Mouse (Mus musculus): ENCODE measurements around the gene Ado.

Ado gene

DNA sequence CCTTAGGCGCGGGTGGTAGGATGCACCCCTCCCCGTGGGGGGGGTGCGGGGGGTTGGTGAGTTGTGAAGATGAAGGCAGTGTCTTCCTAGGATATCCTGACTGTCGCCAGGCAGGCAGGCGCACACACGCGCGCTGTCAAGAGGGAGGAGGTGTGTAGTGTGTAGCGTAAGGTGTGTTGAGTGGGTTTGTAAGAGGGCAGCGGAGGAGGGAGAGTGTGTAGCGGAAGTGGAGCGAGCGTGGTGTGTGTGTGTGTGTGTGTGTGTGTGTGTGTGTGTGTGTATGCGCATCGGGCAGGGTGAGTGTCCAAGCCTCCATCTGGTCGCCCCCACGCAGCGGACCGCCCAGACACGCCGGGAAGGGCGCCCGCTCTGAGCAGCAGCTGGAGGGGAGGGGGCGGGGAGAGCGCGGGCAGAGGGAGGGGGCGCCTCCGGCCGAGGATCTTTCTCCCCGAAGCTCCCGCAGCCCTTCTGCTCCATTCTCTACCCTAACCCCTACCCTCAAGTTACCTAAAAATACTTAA, 12.1 kb downstream of the Ado start:
- DNase-seq (ENCODE audit: low read depth): peak; percentile 77

GRCm38 (mm10) chr10:67535972-67536371, 12.8 kb downstream of the Ado start:
- DNase-seq (ENCODE audit: low read depth): peak; percentile 78

DNA sequence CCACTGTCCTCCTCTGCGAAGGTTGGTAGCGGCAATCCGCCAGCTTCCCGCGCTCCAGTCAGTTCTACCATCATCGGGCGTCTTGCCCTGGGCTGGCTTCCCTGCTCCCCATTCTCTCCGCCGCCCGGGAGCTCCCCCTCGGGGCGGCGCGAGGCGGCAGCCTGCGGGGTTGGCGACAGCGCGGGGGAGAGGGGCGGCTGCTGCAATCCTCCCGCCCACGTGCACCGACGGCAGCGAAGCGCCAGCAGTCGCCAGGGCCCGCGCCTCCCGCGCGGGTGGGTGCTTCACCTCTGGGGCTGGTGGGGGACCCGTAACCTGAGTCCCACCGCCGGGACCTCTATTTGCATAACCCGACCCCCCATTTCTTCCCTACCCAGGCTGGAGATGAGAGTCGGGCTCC, 13.5 kb downstream of the Ado start, which contains the start of gene Egr2:
Egr2 (plus strand) TSS at position 220 of the 400 bp plus-strand sequence.
- DNase-seq (ENCODE audit: low read depth): peak; percentile 64

DNA sequence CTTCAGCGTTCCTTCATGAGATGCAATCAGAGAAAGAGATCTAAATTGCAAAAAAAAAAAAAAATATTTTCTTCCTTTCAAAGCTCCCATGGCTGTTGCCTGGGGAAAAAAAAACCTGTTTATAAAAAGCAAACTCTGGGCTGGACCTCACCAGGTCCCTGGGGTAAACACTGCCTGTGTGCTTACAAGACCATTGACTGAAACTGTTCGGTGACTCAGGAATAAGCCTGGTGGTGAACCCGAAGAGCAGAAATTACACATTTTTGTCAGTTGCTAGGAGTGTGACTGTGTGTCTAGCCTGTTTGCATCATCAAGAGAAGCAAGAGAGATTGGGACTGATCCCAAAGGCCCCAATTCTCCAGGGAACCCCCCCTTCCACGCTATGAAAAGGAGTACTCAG, 19.0 kb downstream of the Ado start:
- no peak for DNase-seq (ENCODE audit: low read depth)

DNA sequence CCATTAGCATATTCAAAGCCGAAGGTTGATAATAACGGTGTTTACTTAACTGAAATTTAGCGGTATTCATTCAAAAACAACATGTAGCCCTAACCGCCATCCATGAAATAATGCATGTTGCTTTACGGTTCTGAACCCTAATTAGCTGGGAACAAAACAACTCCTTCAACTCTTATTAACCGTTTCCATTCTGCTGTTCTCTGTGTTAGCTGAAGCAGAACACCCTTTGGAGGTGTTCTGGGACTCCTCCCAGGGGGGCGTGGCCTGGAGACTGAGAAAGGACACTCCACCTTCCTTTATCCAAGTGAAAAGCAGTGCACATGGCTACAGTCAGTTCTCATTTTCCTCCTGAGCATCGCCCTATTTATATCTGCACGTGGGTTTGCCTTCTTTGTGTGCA, 22.3 kb downstream of the Ado start:
- DNase-seq (ENCODE audit: low read depth): no peak

- DNase-seq (ENCODE audit: low read depth): no peak
Measured at GRCm38 (mm10) chr10:67524694-67525093, 24.1 kb downstream of the Ado start.

DNA sequence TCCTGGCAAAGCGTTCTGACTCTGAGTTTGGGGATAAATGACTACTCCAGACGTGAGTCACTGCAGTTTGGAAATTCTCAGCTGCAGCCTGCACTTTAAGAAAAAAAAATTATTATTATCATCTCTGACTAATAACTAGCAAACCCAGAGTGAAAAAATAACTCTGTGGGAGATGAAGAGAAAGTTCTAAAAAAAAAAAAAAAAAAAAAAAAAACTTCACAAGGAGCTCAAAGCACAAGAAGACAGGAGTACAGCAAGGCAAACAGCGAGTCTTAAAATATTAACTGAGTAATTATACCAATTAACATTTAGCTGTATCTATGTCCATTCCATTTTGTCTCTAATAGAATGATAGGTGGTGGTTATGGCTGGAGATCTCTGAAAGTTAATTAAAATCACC, 24.6 kb downstream of the Ado start:
- no peak for DNase-seq (ENCODE audit: low read depth)

- DNase-seq (ENCODE audit: low read depth): no peak
Measured at GRCm38 (mm10) chr10:67518733-67519132, 30.0 kb downstream of the Ado start.

GRCm38 (mm10) chr10:67512871-67513270, 35.9 kb downstream of the Ado start:
- no peak for DNase-seq (ENCODE audit: low read depth)

- peak; percentile 48 for DNase-seq (ENCODE audit: low read depth)
Measured at GRCm38 (mm10) chr10:67512211-67512610, 36.5 kb downstream of the Ado start.

GRCm38 (mm10) chr10:67505248-67505647, 43.5 kb downstream of the Ado start:
- DNase-seq (ENCODE audit: low read depth): no peak

- no peak for DNase-seq (ENCODE audit: low read depth)
Measured at GRCm38 (mm10) chr10:67504046-67504445, 44.7 kb downstream of the Ado start.

GRCm38 (mm10) chr10:67503320-67503995, 45.3 kb downstream of the Ado start:
- DNase-seq (ENCODE audit: low read depth): peak; percentile 65

DNA sequence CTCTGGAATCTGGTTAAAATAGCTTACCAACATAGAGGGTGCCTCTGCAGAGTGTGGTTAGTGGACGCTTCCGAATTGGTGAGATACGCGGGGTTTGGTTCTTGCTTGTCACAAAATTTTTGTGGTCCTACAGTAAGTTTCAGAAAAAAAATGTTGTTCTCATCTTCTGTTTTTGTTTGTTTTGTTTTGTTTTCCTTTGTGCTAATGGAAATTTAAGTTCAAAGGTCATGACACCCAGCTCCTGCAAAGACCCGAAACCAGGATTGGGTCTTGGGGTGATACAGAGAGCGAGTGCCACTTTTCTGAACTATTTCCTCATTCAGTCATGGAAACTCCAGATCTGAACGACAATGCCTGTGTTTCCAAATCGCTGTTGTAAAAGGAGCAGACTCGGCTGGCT, 50.8 kb downstream of the Ado start:
- peak; percentile 22 for DNase-seq (ENCODE audit: low read depth)

DNA sequence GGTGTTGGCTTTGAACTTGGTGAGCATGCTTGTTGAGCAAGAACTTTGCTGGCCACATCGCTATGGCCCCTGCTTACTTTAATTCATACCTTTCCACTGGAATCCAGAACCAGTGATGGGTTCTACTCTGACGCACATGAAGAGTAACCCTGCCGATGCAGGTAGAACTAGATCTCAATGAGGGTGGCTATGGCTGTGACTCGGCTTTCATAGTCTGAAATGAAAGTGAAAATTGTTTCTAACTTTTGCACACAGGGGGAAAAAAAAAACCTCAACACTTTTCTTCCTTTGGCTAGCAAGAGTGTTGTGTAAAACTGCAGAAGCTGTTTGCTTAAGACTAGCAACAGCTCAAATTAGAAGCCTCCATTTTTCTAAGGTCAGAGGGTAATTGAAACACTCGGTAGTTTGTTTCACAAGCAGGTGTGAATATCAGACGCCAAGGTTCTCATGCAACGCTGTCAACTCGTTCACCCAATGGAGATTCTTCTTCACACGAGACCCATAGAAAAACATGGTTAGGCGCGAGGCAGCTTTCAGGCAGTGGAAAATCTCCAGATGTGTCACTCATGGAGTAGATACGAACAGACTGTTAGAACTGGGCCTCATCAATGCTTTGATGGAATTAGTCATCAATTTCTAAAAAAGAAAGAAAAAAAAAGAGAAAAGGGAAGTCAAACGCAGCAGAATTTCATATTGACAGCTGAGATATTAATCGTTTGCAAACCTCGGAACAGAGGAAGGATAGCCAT, 51.4 kb downstream of the Ado start:
- peak; percentile 63 for DNase-seq (ENCODE audit: low read depth)

All from naive thymus-derived CD4-positive, alpha-beta T cell, adult 2 months (primary cell).